Mouse (Mus musculus): ENCODE measurements at regions not wholly inside any gene's neighbourhood (a gene's known extent, or its start where the extent isn't known, plus 50 kb on each side); places are given as distances from the start of the nearest gene placed in this dataset.

GRCm38 (mm10) chr2:7840612-7841011, 331.2 kb upstream of the Celf2 start:
- no peak for DNase-seq (ENCODE audit: extremely low spot score in 1 of 2, low spot score in 1 of 2)

GRCm38 (mm10) chr2:7837877-7838276, 328.5 kb upstream of the Celf2 start:
- DNase-seq (ENCODE audit: extremely low spot score in 1 of 2, low spot score in 1 of 2): no peak

- DNase-seq (ENCODE audit: extremely low spot score in 1 of 2, low spot score in 1 of 2): no peak
Measured at GRCm38 (mm10) chr2:7831239-7831638, 321.9 kb upstream of the Celf2 start.

DNA sequence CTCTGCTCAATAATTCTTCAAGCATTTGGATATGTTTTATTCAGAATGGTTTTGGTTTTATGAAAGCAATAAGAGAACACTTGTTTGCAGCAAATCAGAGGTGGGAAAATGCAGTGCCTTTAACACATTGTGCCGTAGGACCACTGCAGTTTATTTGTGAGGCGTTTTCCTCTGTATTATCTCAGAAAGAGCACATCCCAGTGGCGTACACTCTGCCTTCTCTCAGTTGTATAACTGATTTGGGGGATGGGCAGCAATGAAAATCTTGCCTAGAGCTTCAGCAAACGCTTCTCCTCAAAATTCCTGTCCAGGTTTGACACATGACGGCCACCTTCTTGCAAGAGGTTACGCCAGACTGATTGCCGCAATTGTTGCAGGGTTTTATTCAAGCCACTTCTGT, 316.9 kb upstream of the Celf2 start:
- DNase-seq (ENCODE audit: extremely low spot score in 1 of 2, low spot score in 1 of 2): peak in 1 of 2 experiments; percentile 12

GRCm38 (mm10) chr2:7796415-7796814, 287.1 kb upstream of the Celf2 start:
- no peak for DNase-seq (ENCODE audit: extremely low spot score in 1 of 2, low spot score in 1 of 2)

GRCm38 (mm10) chr2:7792456-7793145, 283.2 kb upstream of the Celf2 start:
- DNase-seq (ENCODE audit: extremely low spot score in 1 of 2, low spot score in 1 of 2): no peak

DNA sequence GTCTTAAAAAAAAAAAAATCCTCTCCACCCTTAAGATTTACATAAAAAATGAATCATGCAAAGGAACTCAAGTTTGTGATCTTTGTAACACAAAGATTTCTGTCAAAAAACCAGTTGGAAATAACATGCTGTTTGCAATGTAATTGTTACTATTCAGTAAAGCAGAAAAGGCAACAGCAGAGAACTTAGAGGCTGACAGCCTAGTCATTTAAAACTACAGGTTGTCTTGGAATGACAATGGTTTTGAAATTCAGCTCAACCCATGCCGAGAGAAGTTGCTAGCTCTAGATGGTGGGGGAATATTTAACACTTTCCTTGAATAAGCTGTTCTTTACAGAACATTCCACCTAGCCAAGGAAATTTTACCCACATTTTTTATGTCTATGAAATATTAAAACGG, 269.2 kb upstream of the Celf2 start:
- DNase-seq (ENCODE audit: extremely low spot score in 1 of 2, low spot score in 1 of 2): no peak

- DNase-seq (ENCODE audit: extremely low spot score in 1 of 2, low spot score in 1 of 2): peak in 1 of 2 experiments; percentile 26
Measured at GRCm38 (mm10) chr2:7734097-7734730, 224.9 kb upstream of the Celf2 start.

GRCm38 (mm10) chr2:7730960-7731359, 221.6 kb upstream of the Celf2 start:
- DNase-seq (ENCODE audit: extremely low spot score in 1 of 2, low spot score in 1 of 2): no peak

DNA sequence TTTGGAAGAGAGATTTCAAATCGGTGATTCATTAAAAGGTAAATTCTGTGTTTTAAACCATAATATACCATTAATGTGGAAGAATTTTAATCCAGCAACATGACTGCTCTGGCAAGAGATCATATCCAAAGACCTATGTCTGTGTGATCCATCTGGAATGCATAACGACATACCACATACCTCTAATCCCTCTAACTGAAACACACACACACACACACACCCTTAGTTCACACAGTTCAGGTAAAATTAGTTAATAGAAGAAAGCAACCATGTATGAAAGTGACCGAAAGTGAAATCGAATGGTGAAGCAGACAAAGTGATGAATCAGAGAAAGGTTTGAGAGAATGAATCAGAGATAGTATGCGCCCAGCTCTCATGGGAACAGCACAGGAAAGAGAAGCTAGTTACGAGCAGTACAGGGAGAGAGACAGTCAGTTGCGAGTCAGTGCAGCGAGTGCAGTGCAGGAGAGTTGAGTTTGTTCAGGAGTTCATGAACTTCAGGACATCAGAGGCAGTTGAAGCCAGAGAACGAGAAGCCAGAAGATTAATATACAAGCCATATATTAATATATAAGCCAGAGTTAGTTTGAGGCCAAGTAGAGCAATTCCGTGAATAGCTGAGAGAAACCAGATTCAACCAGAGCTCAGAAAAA, 213.0 kb upstream of the Celf2 start:
- no peak for DNase-seq (ENCODE audit: extremely low spot score in 1 of 2, low spot score in 1 of 2)

GRCm38 (mm10) chr2:7711046-7711445, 201.7 kb upstream of the Celf2 start:
- DNase-seq (ENCODE audit: extremely low spot score in 1 of 2, low spot score in 1 of 2): no peak

DNA sequence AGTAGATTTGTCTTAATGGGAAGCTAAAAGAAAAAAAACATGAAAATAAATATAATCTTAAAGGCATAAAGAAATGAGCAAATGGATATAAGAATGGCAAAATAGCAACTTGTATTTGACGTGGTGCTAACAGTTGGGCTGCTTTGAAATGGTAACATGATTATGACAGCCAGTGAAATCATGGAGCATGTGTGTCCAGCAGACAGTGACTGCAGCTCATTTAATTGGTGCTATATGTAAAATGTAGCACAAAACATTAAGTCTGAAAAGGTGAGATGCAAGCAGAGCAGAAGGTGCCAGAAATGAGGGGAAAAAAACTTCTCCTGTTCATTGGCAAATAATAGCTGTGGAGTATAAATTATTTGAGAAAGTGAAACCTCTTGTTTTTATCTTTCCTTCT, 201.1 kb upstream of the Celf2 start:
- no peak for DNase-seq (ENCODE audit: extremely low spot score in 1 of 2, low spot score in 1 of 2)

DNA sequence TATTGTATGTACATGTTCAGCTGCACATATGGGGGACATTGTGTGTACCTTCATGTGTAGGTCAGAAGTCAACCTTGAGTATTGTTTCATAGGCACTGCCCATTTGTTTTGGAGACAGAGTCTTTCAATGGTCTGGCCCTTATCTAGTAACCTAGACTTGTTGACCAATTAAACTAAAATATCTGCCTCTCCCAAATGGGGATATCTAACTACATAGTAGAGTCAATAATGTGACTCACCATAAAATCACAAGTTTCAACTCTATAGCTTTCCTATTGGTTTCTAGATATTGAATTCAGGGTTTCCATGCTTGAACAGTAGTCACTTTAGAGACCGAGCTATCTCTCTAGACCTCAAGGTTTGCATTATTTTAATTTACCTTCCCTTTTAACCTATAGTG, 174.0 kb upstream of the Celf2 start:
- DNase-seq (ENCODE audit: extremely low spot score in 1 of 2, low spot score in 1 of 2): no peak

DNA sequence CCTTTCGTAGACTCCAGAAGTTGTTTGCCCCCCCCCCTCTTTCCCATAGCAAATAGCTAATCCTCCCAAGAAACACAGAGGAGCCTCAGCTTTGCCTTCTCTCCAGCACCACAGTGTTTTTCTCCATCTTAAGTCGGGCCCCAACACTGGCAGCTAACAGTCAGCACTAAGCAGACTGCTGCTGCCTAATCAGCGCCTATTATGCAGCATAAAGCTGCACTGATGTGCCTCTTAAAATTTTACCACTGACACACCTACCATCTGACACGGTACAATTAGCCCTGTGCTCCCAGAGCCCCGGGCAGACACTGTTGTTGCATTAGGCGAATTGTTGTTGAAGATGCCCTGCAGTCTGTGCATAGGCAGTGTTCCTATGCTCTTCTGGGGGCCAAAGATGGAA, 131.5 kb upstream of the Celf2 start:
- DNase-seq (ENCODE audit: extremely low spot score in 1 of 2, low spot score in 1 of 2): no peak

GRCm38 (mm10) chr2:7622716-7623285, 113.4 kb upstream of the Celf2 start:
- no peak for DNase-seq (ENCODE audit: extremely low spot score in 1 of 2, low spot score in 1 of 2)

DNA sequence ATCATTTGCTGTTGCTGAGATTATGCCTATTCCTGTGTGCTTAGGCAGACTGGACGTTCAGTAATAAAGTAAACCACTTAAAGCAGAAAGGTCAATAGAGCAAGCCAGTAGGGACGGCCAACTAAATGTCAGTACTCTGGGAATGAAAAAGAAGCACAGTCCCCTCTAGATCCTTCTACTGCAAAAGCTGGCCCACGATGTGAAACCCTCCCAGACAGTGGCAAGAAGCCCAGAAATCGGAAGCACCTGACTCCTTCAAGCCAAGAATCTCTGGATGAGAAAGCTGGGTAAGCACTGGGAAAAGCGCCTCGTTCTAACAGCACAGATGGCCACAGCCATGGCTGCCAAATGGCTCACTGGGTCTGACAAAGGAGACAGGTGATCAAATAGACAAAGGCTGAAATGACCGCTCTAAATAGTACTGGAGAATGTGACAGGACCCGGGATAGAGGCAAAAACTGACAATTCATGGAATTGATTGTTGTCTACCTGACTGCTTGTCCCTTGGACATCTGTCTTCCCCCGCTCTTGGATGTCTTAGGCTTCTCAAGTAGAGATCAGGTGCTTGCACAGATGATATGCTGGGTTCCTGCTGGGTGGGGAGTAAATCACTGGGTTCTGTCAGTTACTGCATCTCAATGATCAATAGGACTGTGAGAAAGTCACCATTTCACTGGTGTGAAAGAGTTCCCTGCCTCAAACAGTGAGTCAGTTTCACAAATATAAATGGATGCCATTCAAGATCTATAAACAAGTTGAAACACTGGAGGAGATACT, 110.7 kb upstream of the Celf2 start:
- peak; percentile 13 to 25 for DNase-seq (ENCODE audit: extremely low spot score in 1 of 2, low spot score in 1 of 2)

DNA sequence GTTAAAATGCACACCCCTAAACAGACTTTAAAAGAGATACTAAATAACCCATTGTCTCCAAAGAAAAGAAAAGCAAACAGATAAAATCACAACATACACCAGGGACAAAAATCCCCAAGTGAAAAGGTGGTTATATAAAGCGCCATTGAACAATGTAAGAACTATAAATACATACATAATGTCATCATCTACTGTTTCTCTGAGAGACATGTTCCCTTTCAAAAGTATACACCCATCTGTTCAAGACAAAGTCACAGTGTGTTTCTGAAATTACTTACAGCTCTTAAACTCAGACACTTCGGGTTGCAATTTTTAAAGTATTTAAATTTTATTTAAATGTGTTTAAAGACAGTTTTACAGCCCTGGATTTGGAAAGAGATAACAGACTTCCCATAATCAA, 68.8 kb upstream of the Celf2 start:
- DNase-seq (ENCODE audit: extremely low spot score in 1 of 2, low spot score in 1 of 2): no peak

Measured in layer of hippocampus, postnatal 25 days (tissue).